Mouse (Mus musculus): ENCODE results near the gene Cebpb.

Gene Cebpb

DNA sequence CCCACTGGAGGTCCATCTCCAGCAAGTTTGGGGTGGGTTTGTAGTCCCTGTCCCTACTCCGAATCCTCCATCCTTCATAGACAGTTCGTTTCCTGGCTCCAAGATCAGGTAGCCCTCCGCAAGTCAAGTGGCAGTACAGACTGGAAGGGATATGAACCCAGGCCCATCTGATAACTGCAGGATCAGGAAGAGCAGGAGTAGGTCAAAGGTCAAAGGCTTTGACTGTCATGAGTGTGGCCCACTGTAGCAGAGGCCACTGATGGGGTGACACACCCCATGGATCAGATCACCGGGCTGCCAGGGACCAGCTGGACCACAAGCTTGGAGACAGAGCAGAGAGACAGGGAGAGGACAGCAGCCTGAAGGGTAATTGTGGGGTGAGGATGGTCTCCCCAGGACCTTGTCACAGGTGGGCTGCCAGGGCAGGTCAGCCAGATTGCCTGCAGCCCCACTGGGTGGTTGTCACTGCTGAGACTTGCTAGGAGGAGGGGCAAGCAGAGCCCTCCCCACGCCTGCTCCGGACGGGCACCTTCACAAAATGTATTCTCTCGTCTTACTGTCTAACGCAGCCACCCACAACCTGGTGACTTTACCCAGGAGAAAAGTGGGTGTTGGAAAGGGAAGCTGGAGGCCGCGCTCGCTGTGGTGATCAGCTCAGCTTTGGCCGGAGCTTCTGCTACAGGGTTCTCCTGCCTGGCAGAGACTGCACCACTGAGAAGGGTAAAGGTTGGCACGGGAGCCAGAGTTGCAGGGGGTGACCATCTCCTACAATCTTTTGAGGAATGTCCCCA, 3.4 kb downstream of the Cebpb start:
- DNase-seq (ENCODE audit: low read depth, low spot score): no peak

DNA sequence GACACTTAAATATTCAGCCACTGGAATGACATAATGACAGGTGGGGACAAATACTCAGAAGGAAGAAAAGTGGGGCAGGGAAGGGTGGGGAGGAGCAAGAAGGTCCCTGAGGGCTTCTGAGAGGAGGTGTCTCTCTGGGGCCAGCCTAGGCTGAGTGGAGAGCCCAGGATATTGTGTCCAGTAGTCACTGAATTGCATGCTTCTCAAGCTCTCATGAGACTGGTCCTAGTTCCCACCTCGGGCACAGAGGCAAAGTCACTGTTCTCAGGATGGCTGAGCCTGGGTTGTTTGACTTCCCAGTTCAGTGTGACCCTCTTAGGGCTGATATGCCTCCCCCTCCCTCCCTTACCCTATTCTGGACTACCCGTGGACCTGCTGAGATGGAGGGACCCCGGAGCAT, 4.1 kb downstream of the Cebpb start:
- DNase-seq (ENCODE audit: low read depth, low spot score): no peak

DNA sequence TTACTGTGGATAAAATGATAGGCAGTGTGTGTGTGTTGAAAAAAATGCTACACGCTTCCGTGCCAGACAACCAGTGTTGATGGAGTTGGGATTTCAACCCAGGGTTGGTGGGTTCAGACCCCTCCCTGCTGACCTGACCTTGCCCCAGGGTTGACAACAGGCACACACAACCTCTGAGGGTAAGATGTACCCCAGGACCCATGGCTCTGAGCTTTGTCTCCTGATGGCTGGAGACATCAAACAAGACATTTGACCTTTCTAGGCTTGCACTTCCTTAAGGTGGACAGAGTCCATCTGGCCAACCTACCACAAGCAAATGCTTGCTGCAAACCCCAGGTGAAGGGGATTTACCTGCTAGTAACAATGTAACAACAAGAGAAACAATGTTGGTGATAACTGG, 4.8 kb downstream of the Cebpb start:
- DNase-seq (ENCODE audit: low read depth, low spot score): no peak

DNA sequence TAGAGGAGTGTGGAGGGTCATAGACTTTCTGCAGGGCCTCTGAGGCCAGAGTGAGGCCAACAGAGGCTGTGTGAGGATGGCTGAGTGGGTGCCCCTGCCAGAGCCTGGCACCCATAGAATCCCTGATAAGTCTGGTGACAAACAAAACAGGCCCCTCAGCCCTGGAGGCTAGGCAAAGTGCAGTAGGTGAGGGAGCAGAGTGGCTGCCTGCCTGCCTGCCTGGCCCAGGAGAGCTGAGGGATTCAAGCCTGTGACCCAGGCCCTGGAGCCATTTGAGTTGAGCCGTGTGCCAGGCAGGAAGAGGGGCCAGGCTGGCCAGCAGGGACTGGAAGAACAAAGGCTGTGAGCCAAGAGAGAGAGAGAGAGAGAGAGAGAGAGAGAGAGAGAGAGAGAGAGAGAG, 5.5 kb downstream of the Cebpb start:
- no peak for DNase-seq (ENCODE audit: low read depth, low spot score)

GRCm38 (mm10) chr2:167694963-167695362, 6.2 kb downstream of the Cebpb start:
- DNase-seq (ENCODE audit: low read depth, low spot score): no peak

- DNase-seq (ENCODE audit: low read depth, low spot score): no peak
Measured at GRCm38 (mm10) chr2:167695491-167695890, 6.8 kb downstream of the Cebpb start.

- DNase-seq (ENCODE audit: low read depth, low spot score): no peak
Measured at GRCm38 (mm10) chr2:167696143-167696542, 7.4 kb downstream of the Cebpb start.

- no peak for DNase-seq (ENCODE audit: low read depth, low spot score)
Measured at GRCm38 (mm10) chr2:167697902-167698301, 9.2 kb downstream of the Cebpb start.

DNA sequence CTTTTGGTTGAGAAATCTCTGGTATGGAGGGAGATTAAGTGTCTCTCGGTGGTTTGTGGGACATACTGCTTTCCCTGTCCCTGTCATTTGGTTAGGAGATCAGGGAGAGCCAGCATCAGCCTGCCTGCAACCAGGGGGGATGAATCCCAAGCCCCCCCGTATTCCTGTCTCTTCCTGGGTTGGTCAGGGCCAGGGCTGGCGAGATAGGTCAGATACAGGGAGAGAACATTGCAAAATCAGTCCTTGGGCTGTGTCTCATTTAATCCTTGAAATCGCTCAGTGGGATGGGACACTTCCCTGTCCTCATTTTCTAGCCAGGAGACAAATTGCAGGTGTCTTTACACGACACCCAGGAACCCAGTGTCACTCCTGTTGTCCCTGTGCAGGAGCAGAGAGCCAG, 11.3 kb downstream of the Cebpb start:
- DNase-seq (ENCODE audit: low read depth, low spot score): no peak

DNA sequence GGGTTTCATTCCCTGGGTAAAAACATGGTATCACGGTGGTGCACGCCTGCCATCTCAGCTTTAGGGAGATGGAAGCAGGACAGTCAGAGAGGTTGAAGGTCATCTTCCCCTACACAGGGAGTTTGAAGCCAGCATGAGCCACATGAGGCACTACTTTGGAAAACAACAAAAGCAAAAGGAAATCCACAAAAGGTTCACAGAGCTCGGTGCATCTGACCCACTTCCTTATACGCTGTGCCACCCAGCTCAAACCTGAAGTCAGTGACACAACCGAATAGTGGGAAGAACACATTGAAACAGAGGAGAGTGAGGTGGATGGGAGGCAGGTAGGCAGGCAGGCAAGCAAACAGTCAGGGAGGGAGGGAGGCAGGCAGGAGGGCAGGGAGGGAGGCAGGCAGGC, 12.8 kb downstream of the Cebpb start:
- DNase-seq (ENCODE audit: low read depth, low spot score): no peak

GRCm38 (mm10) chr2:167702126-167702525, 13.4 kb downstream of the Cebpb start:
- no peak for DNase-seq (ENCODE audit: low read depth, low spot score)

DNA sequence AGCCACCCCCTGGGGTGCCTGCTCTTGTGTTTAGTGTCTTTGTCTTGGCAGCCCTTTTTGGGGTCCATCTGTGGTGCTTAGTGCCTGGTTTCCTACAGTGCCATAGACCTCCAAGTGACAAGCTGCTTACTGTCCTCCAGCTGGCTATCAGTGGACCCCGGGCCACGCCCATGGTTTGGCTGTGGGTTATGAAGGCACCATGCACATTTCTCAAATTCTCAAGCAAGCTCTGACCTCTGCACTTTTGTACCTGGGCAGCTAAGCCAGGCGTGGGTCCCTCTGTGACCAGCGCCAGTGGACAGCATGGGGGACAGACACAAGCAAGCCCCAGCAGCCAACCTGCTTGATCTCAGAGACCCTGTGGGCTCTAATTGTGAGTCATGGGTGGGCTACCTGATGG, 15.7 kb downstream of the Cebpb start:
- no peak for DNase-seq (ENCODE audit: low read depth, low spot score)

DNA sequence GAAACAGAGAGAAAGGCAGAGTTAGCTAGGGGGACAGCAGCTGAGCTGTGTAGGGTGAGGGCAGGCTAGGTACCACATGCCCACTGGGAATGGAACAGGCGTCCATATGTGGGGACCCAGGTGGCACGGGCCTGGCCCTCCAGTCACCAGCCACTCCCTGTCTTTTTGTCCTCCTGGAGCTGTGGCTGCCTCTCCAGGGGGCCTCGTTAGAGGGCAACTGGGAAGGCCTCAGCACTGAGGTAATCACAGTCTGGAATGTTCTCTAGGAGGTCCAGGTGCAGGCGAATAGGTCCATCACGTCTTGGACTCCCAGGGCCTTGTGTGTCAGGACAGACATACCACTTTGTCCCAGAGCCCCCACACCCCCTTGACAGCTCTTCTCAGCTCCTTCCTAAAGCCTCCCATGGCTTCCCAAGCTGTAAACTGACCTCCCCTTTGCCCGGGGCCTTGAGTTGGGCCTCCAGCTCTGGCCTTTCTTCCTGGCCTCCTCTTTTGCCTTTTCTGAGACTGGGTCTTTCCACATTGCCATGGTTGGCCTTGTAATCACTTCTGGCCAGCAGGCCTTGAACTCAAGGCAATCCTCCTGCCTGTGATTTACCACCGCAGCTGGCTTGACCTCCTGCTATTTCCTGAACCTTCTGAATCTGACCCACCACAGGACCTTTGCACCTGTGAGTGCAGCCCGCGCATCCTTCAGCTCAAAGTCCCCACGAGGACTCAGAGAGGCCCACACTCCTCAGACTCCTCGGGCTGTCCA, 17.6 kb downstream of the Cebpb start:
- no peak for DNase-seq (ENCODE audit: low read depth, low spot score)

- DNase-seq (ENCODE audit: low read depth, low spot score): no peak
Measured at GRCm38 (mm10) chr2:167708373-167708772, 19.7 kb downstream of the Cebpb start.

DNA sequence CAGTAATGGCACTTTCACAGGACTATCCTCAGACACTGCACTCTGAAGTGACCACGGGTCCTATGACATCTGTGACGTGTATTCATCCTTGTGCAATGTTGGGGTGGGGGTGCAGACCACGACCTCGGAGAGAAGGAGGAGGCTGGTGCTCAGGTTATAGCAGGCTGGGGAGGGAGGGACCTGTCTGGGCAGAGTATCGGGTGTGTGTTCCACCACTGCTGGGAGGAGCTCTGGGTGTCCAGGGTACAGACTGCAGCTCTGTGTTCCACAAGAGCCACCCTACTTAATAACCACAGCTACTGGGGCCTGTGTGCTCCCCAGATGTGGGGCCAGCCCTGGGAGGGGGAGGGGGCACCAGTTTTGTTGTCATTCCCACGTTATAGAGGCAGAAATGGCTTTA, 21.3 kb downstream of the Cebpb start:
- DNase-seq (ENCODE audit: low read depth, low spot score): no peak

- no peak for DNase-seq (ENCODE audit: low read depth, low spot score)
Measured at GRCm38 (mm10) chr2:167710574-167710973, 21.9 kb downstream of the Cebpb start.

- no peak for DNase-seq (ENCODE audit: low read depth, low spot score)
Measured at GRCm38 (mm10) chr2:167712872-167713821, 24.4 kb downstream of the Cebpb start.

- no peak for DNase-seq (ENCODE audit: low read depth, low spot score)
Measured at GRCm38 (mm10) chr2:167714298-167714697, 25.6 kb downstream of the Cebpb start.

DNA sequence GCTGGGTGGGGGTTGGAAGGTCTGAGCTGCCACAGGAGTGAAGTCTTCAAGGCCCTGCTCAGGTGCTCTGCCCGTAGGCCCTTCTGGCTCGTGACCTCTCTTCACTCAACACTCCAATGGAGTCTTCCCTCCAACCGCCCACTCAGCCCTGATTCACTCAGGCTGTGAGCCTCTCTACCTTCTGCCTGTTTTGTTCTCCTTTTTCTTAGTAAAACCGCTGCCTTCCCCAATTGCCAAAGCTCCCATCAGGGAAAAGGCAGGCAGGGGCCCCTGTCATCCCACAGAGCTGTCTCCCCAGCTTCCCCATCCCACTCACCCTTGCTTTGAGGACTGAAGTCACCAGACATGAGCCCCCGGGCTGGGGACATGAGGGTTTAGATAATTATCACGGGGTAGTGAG, 26.3 kb downstream of the Cebpb start:
- no peak for DNase-seq (ENCODE audit: low read depth, low spot score)

DNA sequence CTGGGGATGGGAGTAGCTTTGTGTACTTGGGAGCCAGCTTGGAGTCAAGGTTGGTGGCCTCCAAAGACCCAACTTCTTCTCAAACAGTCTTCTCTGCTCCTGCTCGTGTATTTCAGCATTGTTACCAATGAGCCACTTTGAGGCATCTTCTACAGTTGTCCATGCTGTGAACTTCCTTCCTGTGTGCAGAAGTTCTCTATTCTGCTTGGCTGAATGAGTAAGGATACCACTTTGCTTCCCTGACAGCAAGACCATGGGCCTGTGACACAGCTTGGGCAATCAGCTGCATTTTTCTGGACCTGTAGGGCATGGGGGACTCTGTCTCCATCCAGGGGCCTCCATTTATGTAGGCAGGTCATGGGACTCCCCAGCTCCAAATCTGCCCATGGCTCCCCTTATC, 28.5 kb downstream of the Cebpb start:
- DNase-seq (ENCODE audit: low read depth, low spot score): no peak

GRCm38 (mm10) chr2:167719520-167719919, 30.8 kb downstream of the Cebpb start:
- no peak for DNase-seq (ENCODE audit: low read depth, low spot score)
